Mouse (Mus musculus) liver, embryonic 14.5 days (tissue): ENCODE measurements around the gene Exosc1.

ENCODE experiments used
- CTCF ChIP-seq: IDR thresholded peaks from 2 replicates; pipeline ENCODE4 v1.5.1; 2016; ENCODE audit warnings: antibody characterized with exemption, low read depth, control low read depth
- EP300 ChIP-seq: IDR thresholded peaks from 2 replicates; pipeline ENCODE4 v1.6.1; 2016; ENCODE audit warnings: antibody characterized with exemption, low read depth

GRCm38 (mm10) chr19:41910396-41910795, 22.8 kb downstream of the Exosc1 start:
- TF ChIP-seq CTCF (no peak), EP300 (no peak)
